Mouse (Mus musculus): ENCODE data around the gene Cttn.

DNA sequence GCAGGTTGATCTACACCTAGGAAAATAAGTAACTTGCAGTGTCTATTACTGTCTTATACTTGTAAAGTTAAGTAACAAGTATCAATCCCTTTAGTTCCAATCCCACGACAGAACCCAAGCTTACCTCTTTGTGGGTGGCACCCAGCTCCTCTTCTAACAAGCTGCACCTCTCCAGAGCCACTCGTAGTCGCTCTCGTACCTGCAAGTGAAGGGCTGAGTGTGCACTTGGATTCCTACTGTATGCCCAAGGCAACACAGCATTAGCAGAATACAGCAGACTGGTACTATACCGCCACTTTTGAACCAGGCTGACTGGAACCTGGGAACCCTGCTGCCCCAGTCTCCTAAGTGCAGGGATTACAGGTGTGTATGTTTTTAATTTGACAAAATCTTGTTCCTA is 49.0 kb upstream of the Cttn start:
- no peak for TF ChIP-seq EP300 (IDR thresholded peaks at IDR 0.05; ENCODE audit: insufficient read depth, low read depth, low read length)
- TF ChIP-seq POLR2A (IDR thresholded peaks at IDR 0.05; ENCODE audit: insufficient read depth, low read depth, low read length): no peak
